Mouse (Mus musculus): ENCODE results near the gene Rundc3b. TPM values are rescaled to one million over a fixed set of nuclear protein-coding genes. Genes with fewer than 3 reads are reported as not detected.

Gene Rundc3b
- 44.5 and 45.9 TPM in 2 replicates for polyA plus RNA-seq (2012; rRNA removed)

DNA sequence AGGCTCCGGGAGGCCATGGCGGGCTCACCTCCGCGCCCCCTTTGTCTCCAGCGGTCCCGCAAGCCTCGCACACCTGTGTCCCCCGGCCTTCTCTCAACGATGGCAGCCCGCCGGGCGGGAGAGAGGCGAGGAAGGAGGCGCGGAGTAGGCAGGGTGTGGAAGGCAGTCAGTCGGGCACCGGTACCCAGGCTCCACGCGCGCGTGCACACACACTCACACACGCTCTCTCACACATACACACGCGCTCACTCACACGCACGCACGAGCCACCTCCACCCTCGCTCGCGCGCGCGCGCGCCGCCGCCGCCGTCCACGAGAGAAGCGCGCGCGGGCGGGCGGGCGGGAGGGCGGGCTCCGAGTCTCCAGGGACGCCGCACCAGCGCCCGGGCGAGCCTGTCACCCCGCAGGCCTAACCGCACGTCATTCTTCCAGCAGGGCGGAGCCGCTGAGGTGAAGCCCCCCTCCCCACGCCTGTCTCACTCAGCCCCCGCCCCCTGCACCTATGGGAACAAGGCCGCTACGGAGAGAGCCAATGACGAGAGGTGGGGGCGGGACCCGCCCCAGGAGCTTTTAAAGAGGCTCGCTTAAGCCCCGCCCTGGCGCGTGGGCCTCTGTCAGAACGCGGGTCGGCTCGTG lies at the start of gene Rundc3b:
Gene Rundc3b, minus strand, starts transcription at position 357 of the 636 bp plus-strand sequence.

DNA sequence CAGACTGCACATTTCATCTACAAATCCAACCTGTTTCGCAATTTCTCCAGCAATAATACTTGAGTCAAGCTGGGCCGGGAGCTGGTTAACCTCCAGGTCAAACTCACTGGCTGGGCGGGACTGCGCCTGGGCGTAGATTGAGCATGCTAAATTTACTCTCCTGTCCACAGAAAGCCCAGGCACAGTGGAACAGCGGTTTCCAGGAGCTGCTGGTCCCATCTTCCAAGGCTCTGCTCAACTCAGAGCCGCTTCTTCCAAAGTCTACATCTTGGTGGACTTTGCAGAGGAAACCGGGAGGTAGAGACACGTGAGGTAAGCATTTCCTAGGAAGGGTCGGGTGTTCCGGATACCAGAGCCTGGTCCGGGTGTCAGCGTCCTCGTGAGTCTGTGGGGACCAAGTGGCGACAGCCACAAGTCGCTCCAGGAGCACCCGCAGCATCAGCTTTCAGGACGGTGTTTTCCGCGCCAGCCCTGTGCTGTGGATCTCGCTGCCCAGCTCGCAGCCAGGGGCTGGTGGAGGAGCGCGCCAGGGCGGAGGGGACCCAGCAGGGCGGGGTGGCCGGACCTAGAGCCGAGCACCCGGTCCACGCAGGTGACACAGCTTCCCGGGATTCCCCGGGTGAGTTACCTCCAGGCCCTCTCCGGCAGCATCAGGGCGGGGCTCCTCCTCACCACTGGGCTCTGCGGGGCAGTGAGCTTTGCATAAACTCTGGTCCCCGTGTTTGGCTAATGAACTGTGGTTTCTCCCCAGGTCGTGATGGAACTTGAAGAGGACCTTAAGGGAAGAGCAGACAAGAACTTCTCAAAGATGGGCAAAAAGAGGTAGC lies 37.4 kb upstream of the Rundc3b start, which contains the start of gene Abcb1a:
Gene Abcb1a, plus strand, starts transcription at position 167 of the 827 bp plus-strand sequence.

Other genes with a start within 250 kb of the Rundc3b start
- gene Dbf4, start 200.2 kb downstream of the Rundc3b start, polyA plus RNA-seq (2012; rRNA removed): 11.1 and 14.0 TPM in 2 replicates
- gene Slc25a40, start 200.1 kb downstream of the Rundc3b start, polyA plus RNA-seq (2012; rRNA removed): 12.4 and 14.1 TPM in 2 replicates
- 5.5 and 5.8 TPM in 2 replicates for gene Abcb1a, start 37.1 kb upstream of the Rundc3b start, polyA plus RNA-seq (2012; rRNA removed)
- 0.74 and 1.3 TPM in 2 replicates for gene Abcb1b, start 175.2 kb upstream of the Rundc3b start, polyA plus RNA-seq (2012; rRNA removed)

Data from central nervous system, embryonic 18 days (tissue).